Mouse (Mus musculus): ENCODE results near the gene Lypd4.
"Not testable (repeated sequence)": the region's sequence is repeated elsewhere in the genome, so short reads cannot be mapped to it uniquely, and the experiment has no call there.

Gene Lypd4

GRCm38 (mm10) chr7:24887096-24887495 is 17.4 kb upstream of the Lypd4 start:
- no peak for DNase-seq

GRCm38 (mm10) chr7:24886308-24886633 is 16.5 kb upstream of the Lypd4 start:
- no peak for DNase-seq

GRCm38 (mm10) chr7:24885468-24886307 is 15.9 kb upstream of the Lypd4 start:
- DNase-seq, result no peak

- no peak for DNase-seq
These were observed 15.1 kb upstream of the Lypd4 start for GRCm38 (mm10) chr7:24884693-24885291.

GRCm38 (mm10) chr7:24883896-24884692 is 14.4 kb upstream of the Lypd4 start, which contains the start of gene Rps19:
Gene Rps19 (plus strand): TSS chr7:24884371.
- DNase-seq, result peak; percentile 96

- DNase-seq, result no peak
These were observed 12.9 kb upstream of the Lypd4 start for GRCm38 (mm10) chr7:24882416-24883199.

GRCm38 (mm10) chr7:24879620-24880019 is 9.9 kb upstream of the Lypd4 start:
- no peak for DNase-seq

- DNase-seq, result no peak
These were observed 7.8 kb upstream of the Lypd4 start for GRCm38 (mm10) chr7:24877588-24877987.

- no peak for DNase-seq
These were observed 661 bp downstream of the Lypd4 start for GRCm38 (mm10) chr7:24869080-24869479.

- no peak for DNase-seq
These were observed 5.6 kb downstream of the Lypd4 start for GRCm38 (mm10) chr7:24864156-24864555.

- DNase-seq, result no peak
These were observed 6.9 kb downstream of the Lypd4 start for GRCm38 (mm10) chr7:24862853-24863252.

- DNase-seq, result no peak
These were observed 7.8 kb downstream of the Lypd4 start, which contains the start of gene Gm9844 for GRCm38 (mm10) chr7:24861913-24862312. Gene Gm9844 (plus strand): TSS chr7:24862213.

GRCm38 (mm10) chr7:24859234-24859633 is 10.5 kb downstream of the Lypd4 start:
- DNase-seq, result no peak

- no peak for DNase-seq
These were observed 13.2 kb downstream of the Lypd4 start for GRCm38 (mm10) chr7:24856460-24857120.

GRCm38 (mm10) chr7:24853695-24854094 is 16.0 kb downstream of the Lypd4 start:
- no peak for DNase-seq

- DNase-seq, result no peak
These were observed 16.5 kb downstream of the Lypd4 start for GRCm38 (mm10) chr7:24853233-24853563.

- DNase-seq, result no peak
These were observed 17.0 kb downstream of the Lypd4 start for GRCm38 (mm10) chr7:24852557-24853232.

- no peak for DNase-seq
These were observed 18.0 kb downstream of the Lypd4 start for GRCm38 (mm10) chr7:24851596-24852325.

GRCm38 (mm10) chr7:24850899-24851303 is 18.8 kb downstream of the Lypd4 start:
- no peak for DNase-seq

GRCm38 (mm10) chr7:24850162-24850561 is 19.6 kb downstream of the Lypd4 start:
- DNase-seq, result no peak

- not testable (repeated sequence) for DNase-seq
These were observed 23.2 kb downstream of the Lypd4 start for GRCm38 (mm10) chr7:24846576-24846975.

Data from thymus, postnatal 25 days (tissue).